Mouse (Mus musculus) CH12.LX (cell line): ENCODE measurements around the gene Tfpt. TPM values are rescaled to one million over a fixed set of nuclear protein-coding genes. Genes with fewer than 3 reads are reported as not detected.

Experiments used
- DNase-seq: peaks from one replicate; pipeline ENCODE4 v3.0.0-alpha.2; 2013; ENCODE audit errors: extremely low read depth
- H3K27ac ChIP-seq: 2 replicates; pipeline ENCODE4 v1.5.1; 2012; ENCODE audit warnings: low read depth, mild to moderate bottlenecking, control low read depth, moderate library complexity; ENCODE audit not compliant: insufficient read depth
- H3K27me3 ChIP-seq: replicated peaks from 2 replicates; pipeline ENCODE3; 2012; ENCODE audit warnings: inconsistent platforms
- H3K36me3 ChIP-seq, 2 experiments: replicated peaks in 1 of 2; 2 replicates each; pipeline versions ENCODE3 to v1.6.1; 2012; ENCODE audit warnings: inconsistent platforms in 1 of 2, low read length in 1 of 2, mild to moderate bottlenecking in 1 of 2, mixed read lengths in 1 of 2, moderate library complexity in 1 of 2; ENCODE audit not compliant: control insufficient read depth in 1 of 2, insufficient read depth in 1 of 2
- H3K4me1 ChIP-seq, 2 experiments: 2 replicates each; pipeline ENCODE4 v1.6.1; 2012; ENCODE audit warnings: inconsistent platforms in 1 of 2, moderate library complexity in 1 of 2; ENCODE audit not compliant: insufficient read depth in 2 of 2, control insufficient read depth in 1 of 2
- H3K4me2 ChIP-seq: 2 replicates; pipeline ENCODE4 v1.6.1; 2012; ENCODE audit warnings: low read depth, mild to moderate bottlenecking, control low read depth; ENCODE audit not compliant: poor library complexity, insufficient read depth, severe bottlenecking
- H3K4me3 ChIP-seq, 3 experiments: fragments of 150-350 bp in 1 of 3; sonication (generic) in 1 of 3; replicated peaks in 1 of 3; 2 replicates each; pipeline versions ENCODE3 to v1.5.1; 2011 to 2012; ENCODE audit warnings: low read depth in 2 of 3, low read length in 2 of 3, mild to moderate bottlenecking in 2 of 3, moderate library complexity in 2 of 3, control low read depth in 1 of 3, improper control_type of control experiment in 1 of 3, inconsistent platforms in 1 of 3, mixed read lengths in 1 of 3; ENCODE audit not compliant: poor library complexity in 1 of 3
- H3K79me2 ChIP-seq: replicated peaks from 2 replicates; pipeline ENCODE4 v1.6.1; 2012; ENCODE audit warnings: mild to moderate bottlenecking, moderate library complexity; ENCODE audit not compliant: control insufficient read depth, poor library complexity, insufficient read depth, severe bottlenecking; ENCODE audit errors: extremely low read depth
- H3K9ac ChIP-seq: 2 replicates; pipeline ENCODE4 v1.6.1; 2012; ENCODE audit warnings: low read depth, mild to moderate bottlenecking, control low read depth, moderate library complexity; ENCODE audit not compliant: insufficient read depth
- H3K9me3 ChIP-seq: replicated peaks from 2 replicates; pipeline ENCODE3; 2012; ENCODE audit warnings: low read length, inconsistent platforms, mixed read lengths
- BHLHE40 ChIP-seq: IDR thresholded peaks from 2 replicates; pipeline ENCODE4 v1.6.1; 2011; ENCODE audit warnings: mild to moderate bottlenecking, low read depth, low read length, improper control_type of control experiment
- CHD1 ChIP-seq: IDR thresholded peaks from 2 replicates; pipeline ENCODE4 v1.6.1; 2012; ENCODE audit warnings: low read depth, low read length, improper control_type of control experiment, inconsistent platforms
- CHD2 ChIP-seq: IDR thresholded peaks from 2 replicates; pipeline ENCODE4 v1.6.1; 2011; ENCODE audit warnings: low read length, improper control_type of control experiment
- CTCF ChIP-seq, 2 experiments: IDR thresholded peaks in 1 of 2; conservative IDR thresholded peaks in 1 of 2; 2 replicates each; pipeline ENCODE4 v1.5.1; 2011 to 2012; ENCODE audit warnings: low read depth in 2 of 2, low read length in 2 of 2, improper control_type of control experiment in 1 of 2, inconsistent platforms in 1 of 2, mild to moderate bottlenecking in 1 of 2, moderate library complexity in 1 of 2
- E2F4 ChIP-seq: IDR thresholded peaks from 2 replicates; pipeline ENCODE4 v1.6.1; 2011; ENCODE audit warnings: low read depth, low read length, improper control_type of control experiment; ENCODE audit not compliant: insufficient replicate concordance
- ELF1 ChIP-seq: IDR thresholded peaks from 2 replicates; pipeline ENCODE4 v1.6.1; 2014; ENCODE audit warnings: low read depth, mild to moderate bottlenecking, inconsistent platforms, low read length, improper control_type of control experiment
- EP300 ChIP-seq: IDR thresholded peaks from 2 replicates; pipeline ENCODE4 v1.6.1; 2011; ENCODE audit warnings: low read length, improper control_type of control experiment
- ETS1 ChIP-seq: conservative IDR thresholded peaks from 2 replicates; pipeline ENCODE4 v1.6.1; 2012; ENCODE audit warnings: low read depth, mild to moderate bottlenecking, inconsistent platforms, low read length, improper control_type of control experiment, moderate library complexity
- GABPA ChIP-seq: IDR thresholded peaks from 2 replicates; pipeline ENCODE4 v1.6.1; 2012; ENCODE audit warnings: low read depth, low read length, improper control_type of control experiment, inconsistent platforms; ENCODE audit not compliant: insufficient replicate concordance
- HCFC1 ChIP-seq: IDR thresholded peaks from 2 replicates; pipeline ENCODE4 v1.6.1; 2012; ENCODE audit warnings: low read depth, mild to moderate bottlenecking, inconsistent platforms, low read length, improper control_type of control experiment
- IRF4 ChIP-seq: IDR thresholded peaks from 2 replicates; pipeline ENCODE4 v1.6.1; 2014; ENCODE audit warnings: low read depth, mild to moderate bottlenecking, inconsistent platforms, low read length, improper control_type of control experiment
- JUN ChIP-seq: IDR thresholded peaks from 2 replicates; pipeline ENCODE4 v1.6.1; 2011; ENCODE audit warnings: low read depth, mild to moderate bottlenecking, low read length, improper control_type of control experiment, moderate library complexity; ENCODE audit not compliant: insufficient read depth
- JUND ChIP-seq: conservative IDR thresholded peaks from 2 replicates; pipeline ENCODE4 v1.6.1; 2011; ENCODE audit warnings: low read depth, low read length, improper control_type of control experiment
- KAT2A ChIP-seq: IDR thresholded peaks from 2 replicates; pipeline ENCODE4 v1.6.1; 2012; ENCODE audit warnings: low read length, improper control_type of control experiment, inconsistent platforms; ENCODE audit not compliant: insufficient replicate concordance
- MAFK ChIP-seq: IDR thresholded peaks from 2 replicates; pipeline ENCODE4 v1.6.1; 2011; ENCODE audit warnings: low read length, improper control_type of control experiment; ENCODE audit not compliant: insufficient replicate concordance
- MAX ChIP-seq: IDR thresholded peaks from 2 replicates; pipeline ENCODE4 v1.6.1; 2011; ENCODE audit warnings: low read length, improper control_type of control experiment
- MAZ ChIP-seq: IDR thresholded peaks from 2 replicates; pipeline ENCODE4 v1.6.1; 2012; ENCODE audit warnings: low read depth, mild to moderate bottlenecking, inconsistent platforms, low read length, improper control_type of control experiment, moderate library complexity
- MEF2A ChIP-seq: IDR thresholded peaks from 2 replicates; pipeline ENCODE4 v1.6.1; 2014; ENCODE audit warnings: low read depth, mild to moderate bottlenecking, inconsistent platforms, low read length, improper control_type of control experiment, borderline replicate concordance
- MXI1 ChIP-seq: IDR thresholded peaks from 2 replicates; pipeline ENCODE4 v1.6.1; 2011; ENCODE audit warnings: mild to moderate bottlenecking, low read depth, low read length, improper control_type of control experiment
- MYC ChIP-seq: IDR thresholded peaks from 2 replicates; pipeline ENCODE4 v1.6.1; 2011; ENCODE audit warnings: low read depth, mild to moderate bottlenecking, improper control_type of control experiment, low read length
- NELFE ChIP-seq: IDR thresholded peaks from 2 replicates; pipeline ENCODE4 v1.6.1; 2011; ENCODE audit warnings: low read depth, low read length, improper control_type of control experiment
- NRF1 ChIP-seq: IDR thresholded peaks from 2 replicates; pipeline ENCODE4 v1.6.1; 2014; ENCODE audit warnings: low read depth, mild to moderate bottlenecking, inconsistent platforms, low read length, improper control_type of control experiment, moderate library complexity
- PAX5 ChIP-seq: IDR thresholded peaks from 2 replicates; pipeline ENCODE4 v1.6.1; 2012; ENCODE audit warnings: low read length, inconsistent platforms, mixed read lengths
- POLR2A ChIP-seq: IDR thresholded peaks from 2 replicates; pipeline ENCODE4 v1.6.1; 2011; ENCODE audit warnings: low read depth, mild to moderate bottlenecking, improper control_type of control experiment, low read length
- POLR2AphosphoS2 ChIP-seq: IDR thresholded peaks from 2 replicates; pipeline ENCODE4 v1.6.1; 2011; ENCODE audit warnings: low read depth, low read length, improper control_type of control experiment
- RAD21 ChIP-seq: IDR thresholded peaks from 2 replicates; pipeline ENCODE4 v1.6.1; 2011; ENCODE audit warnings: low read depth, mild to moderate bottlenecking, low read length, improper control_type of control experiment, moderate library complexity
- RCOR1 ChIP-seq: conservative IDR thresholded peaks from 2 replicates; pipeline ENCODE4 v1.6.1; 2012; ENCODE audit warnings: low read depth, mild to moderate bottlenecking, inconsistent platforms, low read length, improper control_type of control experiment
- SIN3A ChIP-seq: IDR thresholded peaks from 2 replicates; pipeline ENCODE4 v1.6.1; 2012; ENCODE audit warnings: low read length, improper control_type of control experiment, inconsistent platforms
- SMC3 ChIP-seq: IDR thresholded peaks from 2 replicates; pipeline ENCODE4 v1.6.1; 2011; ENCODE audit warnings: low read depth, low read length, improper control_type of control experiment
- TBP ChIP-seq: conservative IDR thresholded peaks from 2 replicates; pipeline ENCODE4 v1.6.1; 2011; ENCODE audit warnings: low read depth, low read length, improper control_type of control experiment
- TCF12 ChIP-seq: IDR thresholded peaks from 2 replicates; pipeline ENCODE4 v1.6.1; 2014; ENCODE audit warnings: low read depth, mild to moderate bottlenecking, inconsistent platforms, low read length, improper control_type of control experiment
- UBTF ChIP-seq: IDR thresholded peaks from 2 replicates; pipeline ENCODE4 v1.6.1; 2012; ENCODE audit warnings: low read depth, mild to moderate bottlenecking, inconsistent platforms, low read length, improper control_type of control experiment, moderate library complexity
- USF1 ChIP-seq: IDR thresholded peaks from 2 replicates; pipeline ENCODE4 v1.6.1; 2014; ENCODE audit warnings: low read depth, mild to moderate bottlenecking, inconsistent platforms, low read length, improper control_type of control experiment
- USF2 ChIP-seq: conservative IDR thresholded peaks from 2 replicates; pipeline ENCODE4 v1.6.1; 2011; ENCODE audit warnings: low read depth, low read length, improper control_type of control experiment
- ZC3H11A ChIP-seq: IDR thresholded peaks from 2 replicates; pipeline ENCODE4 v1.6.1; 2012; ENCODE audit warnings: low read depth, mild to moderate bottlenecking, inconsistent platforms, low read length, improper control_type of control experiment
- ZKSCAN1 ChIP-seq: IDR thresholded peaks from 2 replicates; pipeline ENCODE4 v1.6.1; 2012; ENCODE audit warnings: low read depth, inconsistent platforms, low read length, improper control_type of control experiment, borderline replicate concordance
- ZMIZ1 ChIP-seq: IDR thresholded peaks from 2 replicates; pipeline ENCODE4 v1.6.1; 2012; ENCODE audit warnings: low read depth, mild to moderate bottlenecking, inconsistent platforms, low read length, improper control_type of control experiment
- ZNF384 ChIP-seq: IDR thresholded peaks from 2 replicates; pipeline ENCODE4 v1.6.1; 2012; ENCODE audit warnings: low read depth, low read length, improper control_type of control experiment, inconsistent platforms
- dilution Hi-C: fragments of 300-500 bp; cut with MboI; formaldehyde crosslinking; loops from 2 replicates; pipeline ENCODE4 v1.14.3; 2020; ENCODE audit warnings: low sequenced_read_pairs; ENCODE audit not compliant: extremely low pct_unique_long_range_greater_than_20kb, extremely low pct_ligation_motif_present
- in situ Hi-C: fragments of 300-500 bp; cut with MboI; formaldehyde crosslinking; loops from 3 replicates; pipeline ENCODE4 v1.14.3; 2019; ENCODE audit warnings: low sequenced_read_pairs, low pct_ligation_motif_present, low pct_unique_long_range_greater_than_20kb, mixed read lengths
- polyA plus RNA-seq: library from polyadenylated mRNA; unstranded; fragments of >175 nt; gene quantifications from 2 replicates; pipeline ENCODE4 v1.2.1, GENCODE M21; 2012; ENCODE audit warnings: low read depth; ENCODE audit not compliant: insufficient read length
- total RNA-seq, 2 experiments: library from RNA; depleted of rRNA; stranded (reverse); fragments of 300-350 nt in 1 of 2; fragments of >200 nt in 1 of 2; gene quantifications; 2 replicates each; pipeline ENCODE4 v1.2.3; 2012 to 2014

Tfpt gene
- total and polyA plus RNA-seq, 3 experiments = 15.9 to 38.6 (median 28.8) TPM

DNA sequence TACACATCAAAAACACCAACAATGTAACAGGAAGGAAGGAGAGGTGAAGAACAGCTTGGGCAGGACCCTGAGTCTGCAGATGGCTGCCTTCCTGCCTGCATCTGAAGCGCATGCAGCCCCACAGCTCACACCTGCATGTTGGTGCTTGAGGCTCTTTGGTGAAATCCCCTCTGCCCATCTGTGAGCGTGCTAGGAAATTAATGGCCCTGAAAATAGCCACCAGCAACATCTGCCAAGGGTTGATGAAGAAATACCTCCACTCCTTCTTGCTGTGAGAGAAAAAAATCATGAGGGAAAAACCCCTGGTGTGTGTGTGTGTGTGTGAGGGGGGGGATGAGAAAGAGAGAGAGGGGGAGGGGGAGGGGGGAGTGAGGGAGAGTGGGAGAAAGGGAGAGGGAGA, 49.7 kb downstream of the Tfpt start:
- Histone ChIP-seq H3K27ac (peak overlapping the region; percentile 15; the same call in 1 of the 2 replicates), H3K4me3 (no peak overlapping the region), H3K36me3 (no peaks in the 10 kb centered on the region), H3K27me3 (no peaks in the 10 kb centered on the region), H3K79me2 (no peaks in the 10 kb centered on the region), H3K4me1 (peaks cover 8 to 41% of the 10 kb centered on the region in 2 experiments), H3K9me3 (no peaks in the 10 kb centered on the region), H3K4me2 (no peak overlapping the region), H3K9ac (no peak overlapping the region)
- dilution Hi-C loops = no loop called here
- peak; percentile 89 for DNase-seq
- TF ChIP-seq SIN3A (no peak), NRF1 (no peak), GABPA (no peak), TCF12 (peak; percentile 99), POLR2A (no peak), CTCF (conservative IDR thresholded peaks at IDR 0.05 in 1 of 2, IDR thresholded peaks at IDR 0.05 in 1 of 2; ENCODE audit: low read depth in 2 of 2, low read length in 2 of 2) (no peak), MEF2A (peak; percentile 95), UBTF (no peak), MAZ (0 out of 2 replicates have a peak, but pooled peaks have one; percentile 70), RCOR1 (no peak), ELF1 (peak; percentile 50; the same call in 1 of the 2 replicates), ETS1 (peak; percentile 82), ZKSCAN1 (no peak), EP300 (peak; percentile 88), CHD1 (no peak), JUND (no peak), E2F4 (no peak), NELFE (no peak), ZMIZ1 (no peak), TBP (0 out of 2 replicates have a peak, but pooled peaks have one; percentile 13), USF1 (no peak), MAFK (0 out of 2 replicates have a peak, but pooled peaks have one; percentile 7), BHLHE40 (peak; percentile 93), USF2 (no peak), JUN (no peak), POLR2AphosphoS2 (no peak), KAT2A (no peak), SMC3 (no peak), MXI1 (no peak), ZNF384 (peak; percentile 87), CHD2 (peak; percentile 44; the same call in 1 of the 2 replicates), PAX5 (no peak), HCFC1 (no peak), MYC (peak; percentile 67; the same call in 1 of the 2 replicates), RAD21 (no peak), IRF4 (peak; percentile 61; the same call in 1 of the 2 replicates), MAX (peak; percentile 90), ZC3H11A (no peak)
- in situ Hi-C loops = no loop called here
